Mouse (Mus musculus) kidney, postnatal 0 days (tissue): ENCODE measurements around the gene Ccdc40. TPM values are rescaled to one million over a fixed set of nuclear protein-coding genes. Genes with fewer than 3 reads are reported as not detected.

Experiments
- ATAC-seq: fragments of 200-750 bp; cut with Nextera tagmentation; replicated peaks from 2 replicates; pipeline ENCODE4 v1.8.0; 2017; ENCODE audit warnings: low read depth, moderate number of reproducible peaks, moderate TSS enrichment, moderate library complexity; ENCODE audit not compliant: low FRiP score
- DNase-seq: peaks from one replicate; pipeline ENCODE4 v3.0.0-alpha.2; 2016; ENCODE audit warnings: low spot score
- H3K27ac ChIP-seq: fragments of 300-500 bp; sonication (generic); 2 replicates; pipeline ENCODE4 v1.5.1; 2014; ENCODE audit warnings: mild to moderate bottlenecking
- H3K27me3 ChIP-seq: fragments of 300-500 bp; sonication (generic); 2 replicates; pipeline ENCODE4 v1.6.1; 2014; ENCODE audit warnings: low read length, mixed read lengths; ENCODE audit not compliant: insufficient read depth
- H3K36me3 ChIP-seq: fragments of 300-500 bp; sonication (generic); 2 replicates; pipeline ENCODE4 v1.6.1; 2014; ENCODE audit warnings: low read length, mixed read lengths; ENCODE audit not compliant: insufficient read depth
- H3K4me1 ChIP-seq: fragments of 300-500 bp; sonication (generic); replicated peaks from 2 replicates; pipeline ENCODE4 v1.6.1; 2014; ENCODE audit warnings: antibody characterized with exemption, low read length, mixed read lengths; ENCODE audit not compliant: insufficient read depth
- H3K4me2 ChIP-seq: fragments of 300-500 bp; sonication (generic); 2 replicates; pipeline ENCODE4 v1.6.1; 2014; ENCODE audit warnings: mild to moderate bottlenecking, low read length, moderate library complexity, mixed read lengths
- H3K4me3 ChIP-seq: fragments of 300-500 bp; sonication (generic); replicated peaks from 2 replicates; pipeline ENCODE4 v1.5.1; 2014; ENCODE audit warnings: low read depth, low read length
- H3K9ac ChIP-seq: fragments of 300-500 bp; sonication (generic); 2 replicates; pipeline ENCODE4 v1.6.1; 2014; ENCODE audit warnings: low read depth, low read length
- H3K9me3 ChIP-seq: fragments of 300-500 bp; sonication (generic); replicated peaks from 2 replicates; pipeline ENCODE4 v1.6.1; 2016; ENCODE audit warnings: low read length, inconsistent platforms, mixed read lengths
- CTCF ChIP-seq: IDR thresholded peaks from 2 replicates; pipeline ENCODE4 v1.5.1; 2016; ENCODE audit warnings: antibody characterized with exemption, low read depth, mild to moderate bottlenecking, moderate library complexity
- WGBS: fragments of 180-500 bp; shearing (Covaris S2); extraction: QIAGEN DNeasy Blood & Tissue Kit; methylation state at CpG from one replicate; pipeline ENCODE4 v1.1.7; 2014; 5-methylcytosine and 5-hydroxymethylcytosine counted together
- polyA plus RNA-seq: library from polyadenylated mRNA; unstranded; fragments of >200 nt; fragmentation: Nextera tagmentation; extraction: Ambion mirVana; gene quantifications from 2 replicates; pipeline ENCODE4 v1.2.1, GENCODE M21; 2015

Gene Ccdc40
- polyA plus RNA-seq, 1 experiment from 2014 or later, result 4.0 TPM

DNA sequence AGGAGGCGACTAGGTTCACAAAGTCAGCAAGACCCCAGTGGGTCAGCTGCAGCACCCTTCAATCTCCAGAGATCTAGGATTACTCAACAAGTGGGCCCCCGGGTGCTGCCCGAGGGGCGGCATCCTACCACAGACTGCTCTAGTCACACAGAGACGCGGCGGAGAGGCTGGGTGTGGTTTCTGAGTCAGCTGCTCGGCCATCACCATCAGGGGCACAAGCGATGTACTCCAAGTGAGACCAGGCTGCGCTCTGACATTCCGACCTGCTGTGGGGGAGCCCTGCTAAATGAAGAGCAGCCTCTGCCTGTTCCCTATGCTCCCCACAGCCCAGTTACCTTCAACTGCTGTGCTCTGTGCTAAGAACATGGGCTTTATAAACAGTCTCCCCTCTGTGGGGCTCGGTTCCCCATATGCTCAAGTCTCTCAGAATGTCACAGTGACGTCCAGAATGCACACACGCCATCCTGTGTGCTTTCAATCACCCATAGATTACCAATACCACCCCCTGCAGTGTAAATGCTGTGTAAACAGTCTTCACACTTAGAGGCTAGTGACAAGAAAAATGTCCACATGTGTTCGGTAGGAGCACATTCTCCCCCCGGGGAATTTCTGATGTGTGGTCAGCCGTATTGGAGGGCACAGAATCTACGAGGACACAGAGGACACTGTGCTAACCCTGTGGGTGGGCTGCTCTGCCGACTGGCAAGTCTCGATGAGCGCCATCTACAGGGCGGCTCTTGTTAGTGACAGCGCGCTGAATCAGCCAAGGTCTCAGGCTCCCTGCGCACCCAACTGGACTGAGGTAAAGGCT lies 41.2 kb upstream of the Ccdc40 start:
- Histone ChIP-seq H3K4me1 (no peaks in the 10 kb centered on the region), H3K9ac (no peak overlapping the region), H3K27ac (no peak overlapping the region), H3K4me3 (no peak overlapping the region), H3K27me3 (no peaks in the 10 kb centered on the region), H3K4me2 (no peak overlapping the region), H3K9me3 (no peaks in the 10 kb centered on the region), H3K36me3 (no peaks in the 10 kb centered on the region)
- 0 out of 2 replicates have a peak, but pooled peaks have one; percentile 35 for ATAC-seq
- DNase-seq, result peak; percentile 89
- peak; percentile 81 for TF ChIP-seq CTCF
- 42% methylated on average over 25 of the region's 25 CpGs for WGBS

DNA sequence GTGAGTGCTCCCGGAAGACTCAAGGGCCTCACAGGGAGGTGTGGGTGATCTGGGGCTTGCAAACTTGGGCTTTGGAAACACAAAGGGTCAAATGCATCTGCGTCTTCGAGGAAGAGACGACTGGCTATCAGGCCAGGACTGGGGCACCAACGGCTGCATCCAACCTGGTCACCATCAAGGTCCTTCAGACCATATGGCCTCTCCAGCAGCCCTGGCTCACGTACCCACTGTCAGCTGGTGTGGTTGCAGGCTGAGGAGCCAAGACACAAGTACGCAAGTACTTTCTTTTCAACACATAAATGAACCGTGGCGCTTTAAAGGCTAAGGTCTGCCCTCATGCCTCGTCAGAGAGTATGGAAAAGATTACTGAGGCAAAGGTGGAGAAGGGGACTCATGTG lies 40.6 kb upstream of the Ccdc40 start:
- DNase-seq (no peak), ATAC-seq (no peak)
- Histone ChIP-seq H3K4me2 (no peak overlapping the region), H3K36me3 (no peaks in the 10 kb centered on the region), H3K4me1 (no peaks in the 10 kb centered on the region), H3K4me3 (no peak overlapping the region), H3K9ac (0 out of 2 replicates have a peak overlapping the region, but pooled peaks have one; percentile 25), H3K27me3 (no peaks in the 10 kb centered on the region), H3K9me3 (no peaks in the 10 kb centered on the region), H3K27ac (no peak overlapping the region)
- WGBS, result 65% methylated on average over 10 of the region's 10 CpGs
- no peak for TF ChIP-seq CTCF

DNA sequence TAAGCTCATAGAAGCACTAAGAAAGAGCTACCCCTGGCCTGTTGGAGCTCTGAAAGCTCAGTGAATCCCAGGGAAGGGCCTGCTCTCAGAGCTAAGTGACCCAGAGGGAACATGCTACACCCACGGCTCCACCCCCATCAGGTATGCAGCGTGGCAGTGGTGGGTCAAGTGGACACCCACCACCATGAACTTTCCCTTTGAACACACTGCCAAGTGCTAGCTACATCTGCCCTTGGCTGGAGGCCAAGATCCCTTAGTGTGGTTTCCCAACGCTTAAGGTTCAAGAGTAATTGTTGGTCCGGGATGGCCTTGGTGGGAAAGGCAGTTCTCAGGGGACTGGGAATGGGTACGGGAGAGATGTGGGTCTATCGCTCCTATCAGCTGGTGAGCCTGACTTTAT lies 40.0 kb upstream of the Ccdc40 start:
- TF ChIP-seq CTCF, result no peak
- DNase-seq, result no peak
- no peaks in the 10 kb centered on the region for H3K36me3 ChIP-seq
- no peak overlapping the region for H3K4me2 ChIP-seq
- H3K4me3 ChIP-seq, result no peak overlapping the region
- H3K9ac ChIP-seq, result no peak overlapping the region
- ATAC-seq, result no peak
- no peaks in the 10 kb centered on the region for H3K4me1 ChIP-seq
- 49% methylated on average over 6 of the region's 6 CpGs for WGBS
- no peak overlapping the region for H3K27ac ChIP-seq
- no peaks in the 10 kb centered on the region for H3K9me3 ChIP-seq
- H3K27me3 ChIP-seq, result no peaks in the 10 kb centered on the region

GRCm38 (mm10) chr11:119189319-119189718 lies 39.1 kb upstream of the Ccdc40 start:
- Histone ChIP-seq H3K9ac (no peak overlapping the region), H3K4me3 (no peak overlapping the region), H3K9me3 (no peaks in the 10 kb centered on the region), H3K27me3 (no peaks in the 10 kb centered on the region), H3K4me1 (no peaks in the 10 kb centered on the region), H3K4me2 (no peak overlapping the region), H3K36me3 (no peaks in the 10 kb centered on the region), H3K27ac (no peak overlapping the region)
- no peak for ATAC-seq
- WGBS, result 92% methylated on average over 3 of the region's 3 CpGs
- no peak for DNase-seq
- TF ChIP-seq CTCF, result no peak

DNA sequence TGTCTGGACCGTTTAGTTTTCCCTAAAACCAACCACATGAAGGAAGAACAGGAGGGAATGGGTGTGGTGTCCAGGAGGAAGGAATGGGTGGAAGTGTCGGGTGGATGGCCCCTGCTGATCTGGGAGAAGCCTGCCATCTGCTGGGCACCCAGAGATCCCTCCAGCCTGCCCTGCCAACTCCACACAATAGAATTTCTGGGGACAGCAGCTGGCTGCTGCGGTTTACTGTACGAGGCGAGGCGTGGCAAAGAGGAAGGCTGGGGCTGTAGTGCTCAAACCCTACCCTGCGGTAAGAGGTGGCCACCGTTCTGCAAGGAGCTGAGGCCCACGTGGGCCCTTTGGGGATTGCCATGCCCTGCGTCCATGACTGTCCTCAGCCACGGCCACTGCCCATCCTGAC lies 37.9 kb upstream of the Ccdc40 start:
- Histone ChIP-seq H3K9me3 (no peaks in the 10 kb centered on the region), H3K4me3 (no peak overlapping the region), H3K27me3 (no peaks in the 10 kb centered on the region), H3K9ac (no peak overlapping the region), H3K4me1 (no peaks in the 10 kb centered on the region), H3K27ac (no peak overlapping the region), H3K4me2 (no peak overlapping the region), H3K36me3 (no peaks in the 10 kb centered on the region)
- peak; percentile 89 for TF ChIP-seq CTCF
- 25% methylated on average over 11 of the region's 11 CpGs for WGBS
- ATAC-seq (peak; percentile 42), DNase-seq (peak; percentile 93)

- TF ChIP-seq CTCF, result no peak
- Histone ChIP-seq H3K4me3 (no peak overlapping the region), H3K9ac (no peak overlapping the region), H3K4me2 (no peak overlapping the region), H3K36me3 (no peaks in the 10 kb centered on the region), H3K9me3 (no peaks in the 10 kb centered on the region), H3K27ac (no peak overlapping the region), H3K4me1 (no peaks in the 10 kb centered on the region), H3K27me3 (no peaks in the 10 kb centered on the region)
- DNase-seq, result no peak
- ATAC-seq, result no peak
- 75% methylated on average over 9 of the region's 9 CpGs for WGBS
Measured at GRCm38 (mm10) chr11:119191606-119192081, 36.7 kb upstream of the Ccdc40 start.
